Mouse (Mus musculus): ENCODE measurements at regions not wholly inside any gene's neighbourhood (a gene's known extent, or its start where the extent isn't known, plus 50 kb on each side); places are given as distances from the start of the nearest gene placed in this dataset.

GRCm38 (mm10) chr6:35381536-35381935, 55.6 kb upstream of the Fam180a start:
- no peak for DNase-seq (ENCODE audit: low read depth, low spot score)
- Histone ChIP-seq H3K4me1 (ENCODE audit: control insufficient read depth in 2 of 2, insufficient read depth in 2 of 2, low read length in 2 of 2, poor library complexity in 1 of 2) (no peaks in the 10 kb centered on the region), H3K9me3 (ENCODE audit: control insufficient read depth, insufficient read depth, low read depth, low read length) (no peaks in the 10 kb centered on the region), H3K4me3 (ENCODE audit: insufficient read depth in 1 of 2, low read depth in 1 of 2, low read length in 2 of 2, poor library complexity in 1 of 2, severe bottlenecking in 1 of 2) (no peak overlapping the region), H3K9ac (ENCODE audit: insufficient read depth, low read depth, low read length, poor library complexity, severe bottlenecking) (no peak overlapping the region), H3K27ac (ENCODE audit: insufficient read depth, low read depth, low read length, poor library complexity, severe bottlenecking) (no peak overlapping the region), H3K36me3 (ENCODE audit: control insufficient read depth, insufficient read depth, low read length, poor library complexity, severe bottlenecking) (no peaks in the 10 kb centered on the region)
- in situ Hi-C loops (cut with MboI; ENCODE audit: low sequenced_read_pairs in 2 of 2, unreplicated experiment in 2 of 2) = loop anchor here in 1 of 2 experiments (25.0 kb wide), 1 partner anchor 1006 kb away; the partner anchor contains the start of gene Chrm2
- TF ChIP-seq MAFK (IDR thresholded peaks at IDR 0.05; ENCODE audit: insufficient read depth, low read depth, low read length) (no peak), CHD2 (IDR thresholded peaks at IDR 0.05; ENCODE audit: low read depth, low read length) (no peak), ZNF384 (IDR thresholded peaks at IDR 0.05; ENCODE audit: low read depth, low read length) (no peak), HCFC1 (IDR thresholded peaks at IDR 0.05; ENCODE audit: borderline replicate concordance, insufficient read depth, low read length) (no peak), ZC3H11A (IDR thresholded peaks at IDR 0.05; ENCODE audit: borderline replicate concordance, low read depth, low read length) (no peak)

DNA sequence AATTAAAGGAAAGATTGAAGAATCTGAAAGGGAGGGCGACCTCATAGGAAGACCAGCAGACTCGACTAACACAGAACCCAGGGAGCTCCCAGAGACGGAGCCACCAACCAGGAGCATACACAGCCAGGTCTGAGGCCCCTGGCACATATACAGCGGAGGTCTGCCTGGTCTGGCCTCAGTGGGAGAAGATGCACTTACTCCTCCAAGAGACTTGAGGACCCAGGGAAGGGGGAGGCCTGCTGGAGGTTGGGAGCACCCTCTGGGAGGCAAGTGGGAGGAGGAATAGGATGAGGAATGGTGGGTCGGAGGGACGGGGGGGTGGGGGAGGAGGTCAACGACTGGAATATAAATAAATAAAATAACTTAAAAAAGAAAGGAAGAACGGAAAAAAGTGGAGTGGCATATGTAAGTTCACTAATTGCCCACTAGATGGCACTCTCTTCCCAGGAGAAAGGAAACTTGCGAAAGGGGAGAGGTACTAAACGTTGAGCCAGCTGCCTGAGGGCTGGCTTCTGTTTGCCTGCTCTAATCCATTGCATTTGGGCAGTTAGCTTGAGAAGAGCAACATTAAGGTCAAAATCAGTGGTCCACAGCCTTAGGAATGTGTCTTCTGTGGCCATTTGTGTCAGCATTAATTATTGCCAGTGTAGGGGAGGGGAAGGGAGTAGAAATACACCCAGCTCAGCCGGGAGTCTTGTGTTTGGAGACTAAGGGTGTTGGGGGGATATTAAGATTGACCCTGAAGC, 55.0 kb upstream of the Fam180a start:
- peak; percentile 42 for DNase-seq (ENCODE audit: low read depth, low spot score)
- in situ Hi-C loops (cut with MboI; ENCODE audit: low sequenced_read_pairs in 2 of 2, unreplicated experiment in 2 of 2) = loop anchor here in 1 of 2 experiments (25.0 kb wide), 1 partner anchor 1006 kb away; the partner anchor contains the start of gene Chrm2
- no peaks in the 10 kb centered on the region for H3K9me3 ChIP-seq (ENCODE audit: control insufficient read depth, insufficient read depth, low read depth, low read length)
- H3K27ac ChIP-seq (ENCODE audit: insufficient read depth, low read depth, low read length, poor library complexity, severe bottlenecking) = no peak overlapping the region
- no peaks in the 10 kb centered on the region for H3K36me3 ChIP-seq (ENCODE audit: control insufficient read depth, insufficient read depth, low read length, poor library complexity, severe bottlenecking)
- no peak overlapping the region for H3K9ac ChIP-seq (ENCODE audit: insufficient read depth, low read depth, low read length, poor library complexity, severe bottlenecking)
- no peaks in the 10 kb centered on the region for H3K4me1 ChIP-seq (ENCODE audit: control insufficient read depth in 2 of 2, insufficient read depth in 2 of 2, low read length in 2 of 2, poor library complexity in 1 of 2)
- TF ChIP-seq CHD2 (IDR thresholded peaks at IDR 0.05; ENCODE audit: low read depth, low read length) (no peak), ZNF384 (IDR thresholded peaks at IDR 0.05; ENCODE audit: low read depth, low read length) (no peak), HCFC1 (IDR thresholded peaks at IDR 0.05; ENCODE audit: borderline replicate concordance, insufficient read depth, low read length) (no peak), ZC3H11A (IDR thresholded peaks at IDR 0.05; ENCODE audit: borderline replicate concordance, low read depth, low read length) (peak; percentile 89), MAFK (IDR thresholded peaks at IDR 0.05; ENCODE audit: insufficient read depth, low read depth, low read length) (no peak)
- no peak overlapping the region for H3K4me3 ChIP-seq (ENCODE audit: insufficient read depth in 1 of 2, low read depth in 1 of 2, low read length in 2 of 2, poor library complexity in 1 of 2, severe bottlenecking in 1 of 2)

- peak; percentile 75 for DNase-seq (ENCODE audit: low read depth, low spot score)
- H3K4me3 ChIP-seq (ENCODE audit: insufficient read depth in 1 of 2, low read depth in 1 of 2, low read length in 2 of 2, poor library complexity in 1 of 2, severe bottlenecking in 1 of 2) = no peak overlapping the region
Measured at GRCm38 (mm10) chr6:35379890-35380289, 53.9 kb upstream of the Fam180a start.

GRCm38 (mm10) chr6:35378851-35379250, 52.9 kb upstream of the Fam180a start:
- Histone ChIP-seq H3K9me3 (ENCODE audit: control insufficient read depth, insufficient read depth, low read depth, low read length) (no peaks in the 10 kb centered on the region), H3K4me3 (ENCODE audit: insufficient read depth in 1 of 2, low read depth in 1 of 2, low read length in 2 of 2, poor library complexity in 1 of 2, severe bottlenecking in 1 of 2) (no peak overlapping the region), H3K9ac (ENCODE audit: insufficient read depth, low read depth, low read length, poor library complexity, severe bottlenecking) (no peak overlapping the region), H3K27ac (ENCODE audit: insufficient read depth, low read depth, low read length, poor library complexity, severe bottlenecking) (no peak overlapping the region), H3K36me3 (ENCODE audit: control insufficient read depth, insufficient read depth, low read length, poor library complexity, severe bottlenecking) (no peaks in the 10 kb centered on the region), H3K4me1 (ENCODE audit: control insufficient read depth in 2 of 2, insufficient read depth in 2 of 2, low read length in 2 of 2, poor library complexity in 1 of 2) (no peaks in the 10 kb centered on the region)
- in situ Hi-C loops (cut with MboI; ENCODE audit: low sequenced_read_pairs in 2 of 2, unreplicated experiment in 2 of 2) = loop anchor here in 1 of 2 experiments (25.0 kb wide), 1 partner anchor 1008 kb away; the partner anchor contains the start of gene Chrm2
- DNase-seq (ENCODE audit: low read depth, low spot score) = no peak
- no peak for TF ChIP-seq ZNF384 (IDR thresholded peaks at IDR 0.05; ENCODE audit: low read depth, low read length)
- TF ChIP-seq HCFC1 (IDR thresholded peaks at IDR 0.05; ENCODE audit: borderline replicate concordance, insufficient read depth, low read length) = no peak
- no peak for TF ChIP-seq CHD2 (IDR thresholded peaks at IDR 0.05; ENCODE audit: low read depth, low read length)
- TF ChIP-seq MAFK (IDR thresholded peaks at IDR 0.05; ENCODE audit: insufficient read depth, low read depth, low read length) = no peak
- no peak for TF ChIP-seq ZC3H11A (IDR thresholded peaks at IDR 0.05; ENCODE audit: borderline replicate concordance, low read depth, low read length)

More at GRCm38 (mm10) chr6:35379890-35380289, 53.9 kb upstream of the Fam180a start:
- TF ChIP-seq HCFC1 (IDR thresholded peaks at IDR 0.05; ENCODE audit: borderline replicate concordance, insufficient read depth, low read length) (0 out of 2 replicates have a peak, but pooled peaks have one; percentile 42), MAFK (IDR thresholded peaks at IDR 0.05; ENCODE audit: insufficient read depth, low read depth, low read length) (no peak), ZC3H11A (IDR thresholded peaks at IDR 0.05; ENCODE audit: borderline replicate concordance, low read depth, low read length) (peak; percentile 71), CHD2 (IDR thresholded peaks at IDR 0.05; ENCODE audit: low read depth, low read length) (no peak), ZNF384 (IDR thresholded peaks at IDR 0.05; ENCODE audit: low read depth, low read length) (peak; percentile 59; the same call in 1 of the 2 replicates)
- H3K27ac ChIP-seq (ENCODE audit: insufficient read depth, low read depth, low read length, poor library complexity, severe bottlenecking) = no peak overlapping the region
- H3K9me3 ChIP-seq (ENCODE audit: control insufficient read depth, insufficient read depth, low read depth, low read length) = no peaks in the 10 kb centered on the region
- in situ Hi-C loops (cut with MboI; ENCODE audit: low sequenced_read_pairs in 2 of 2, unreplicated experiment in 2 of 2) = loop anchor here in 1 of 2 experiments (25.0 kb wide), 1 partner anchor 1007 kb away; the partner anchor contains the start of gene Chrm2
- H3K9ac ChIP-seq (ENCODE audit: insufficient read depth, low read depth, low read length, poor library complexity, severe bottlenecking) = no peak overlapping the region
- H3K4me1 ChIP-seq (ENCODE audit: control insufficient read depth in 2 of 2, insufficient read depth in 2 of 2, low read length in 2 of 2, poor library complexity in 1 of 2) = no peaks in the 10 kb centered on the region
- H3K36me3 ChIP-seq (ENCODE audit: control insufficient read depth, insufficient read depth, low read length, poor library complexity, severe bottlenecking) = no peaks in the 10 kb centered on the region

Data from ES-E14 (cell line).